Comparison of ENCODE assay signal across 9 mouse cellular contexts in the genomic region with DNA sequence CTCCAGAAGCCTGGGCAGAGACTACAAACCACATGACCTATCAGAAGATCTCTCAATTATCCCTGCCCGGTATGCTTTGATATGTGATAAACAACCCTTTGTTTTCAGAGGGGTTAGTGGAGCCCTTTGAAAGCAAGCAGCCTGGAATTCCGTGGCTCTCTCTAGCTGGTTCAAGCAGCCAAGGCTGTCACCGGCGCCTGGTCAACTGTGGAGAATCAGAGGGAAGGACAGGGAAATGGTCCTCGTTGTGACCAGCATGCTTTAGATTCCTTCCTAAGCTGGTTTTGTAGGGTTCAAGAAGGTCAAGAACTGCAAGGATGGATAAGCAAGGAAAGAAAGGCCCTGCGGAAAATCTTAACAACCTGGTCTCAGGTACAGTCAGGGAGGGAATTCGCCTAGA. TPM values are rescaled to one million over a fixed set of nuclear protein-coding genes. Genes with fewer than 3 reads are reported as not detected.
A peak's percentile ranks its signal among the peaks of the same experiment; 100 is the strongest.
DNase-seq lines count a peak whose midpoint lies in the region.
"Had no signal": no experiment of that assay in that cellular context is flagged by ENCODE, and none has a peak within 500 bp of the region (broad histone marks: within the 10 kb centered on the region; RNA-seq: fewer than 3 reads in every experiment).

No protein-coding gene starts in this region.

- no peaks in the 10 kb centered on the region for H3K36me3 ChIP-seq in heart, embryonic 10.5 days

- no peaks in the 10 kb centered on the region for H3K27me3 ChIP-seq in heart, embryonic 10.5 days (ENCODE audit: insufficient read depth, poor library complexity, severe bottlenecking)
- H3K27me3 ChIP-seq: neural tube, embryonic 12.5 days had no signal

- peak overlapping the region; percentile 79 for H3K27ac ChIP-seq in heart, embryonic 10.5 days
- H3K27ac ChIP-seq: neural tube, embryonic 12.5 days had no signal

- 11% methylated on average over 7 of the region's 7 CpGs for WGBS in heart, embryonic 10.5 days

- H3K4me1 ChIP-seq in heart, embryonic 10.5 days, result peaks cover 61% of the 10 kb centered on the region

- DNase-seq in heart, embryonic 10.5 days (ENCODE audit: low spot score), result no peak
- no peak for DNase-seq in heart, adult 18-20 months
- DNase-seq in Muller cell, postnatal 12 days (ENCODE audit: inconsistent ontology term), result peak; percentile 89
- peak; percentile 59 for DNase-seq in embryo, embryonic 10.5 days (ENCODE audit: low spot score)
- DNase-seq in kidney, adult 9 months, result peak; percentile 68
- DNase-seq in adrenal gland, postnatal 25 days, result no peak
- DNase-seq in urinary bladder, postnatal 10 days (ENCODE audit: low spot score), result no peak
- DNase-seq in cerebellum, adult 9-11 months, result no peak

- no peaks in the 10 kb centered on the region for H3K9me3 ChIP-seq in heart, embryonic 10.5 days
- H3K9me3 ChIP-seq: neural tube, embryonic 12.5 days had no signal

- H3K4me3 ChIP-seq in heart, embryonic 10.5 days, result peak overlapping the region; percentile 30; the same call in 1 of the 2 replicates
- H3K4me3 ChIP-seq: neural tube, embryonic 12.5 days had no signal

RNA-seq across cellular contexts. Expression of gene App, which starts 21.9 kb away (rescaled TPM):
- 144 and 151 TPM in 2 replicates for polyA plus RNA-seq in heart, embryonic 10.5 days (2016; fragmentation: Nextera tagmentation; extraction: Ambion mirVana)
- total RNA-seq in heart, adult 18-20 months (2021), result 100 to 1,000 TPM; 132 to 140 TPM
- 357 and 373 TPM in 2 replicates for total RNA-seq in adrenal gland, postnatal 25 days (2021)

Comparison
In these comparisons a context has a peak if more than half of its experiments do, and no peak if none do; other contexts are left out.
1. DNase-seq: peak in Muller cell, postnatal 12 days (single experiment), embryo, embryonic 10.5 days (single experiment) and kidney, adult 9 months (single experiment); none in heart, embryonic 10.5 days (single experiment), heart, adult 18-20 months (0 of 2), adrenal gland, postnatal 25 days (single experiment), urinary bladder, postnatal 10 days (single experiment) and cerebellum, adult 9-11 months (single experiment).